Mouse (Mus musculus) kidney, adult 2 months (tissue): Measurements from ENCODE around the gene Plb1.

Experiments used
- CTCF ChIP-seq: fragments of 200-500 bp; conservative IDR thresholded peaks from 2 replicates; pipeline ENCODE4 v1.5.1; 2011; ENCODE audit warnings: low read depth, mild to moderate bottlenecking, control low read depth, low read length, moderate library complexity, mixed read lengths; ENCODE audit not compliant: insufficient read depth, insufficient read length
- POLR2A ChIP-seq: fragments of 200-500 bp; IDR thresholded peaks from one replicate; pipeline ENCODE4 v1.6.1; 2011; ENCODE audit warnings: low read depth, low read length, control low read depth

GRCm38 (mm10) chr5:32307106-32307505 is 74.6 kb downstream of the Plb1 start:
- TF ChIP-seq CTCF (no peak), POLR2A (no peak)
